Mouse (Mus musculus): ENCODE measurements around the gene Gm9918.
A peak's percentile ranks its signal among the peaks of the same experiment; 100 is the strongest.

The Gm9918 gene

DNA sequence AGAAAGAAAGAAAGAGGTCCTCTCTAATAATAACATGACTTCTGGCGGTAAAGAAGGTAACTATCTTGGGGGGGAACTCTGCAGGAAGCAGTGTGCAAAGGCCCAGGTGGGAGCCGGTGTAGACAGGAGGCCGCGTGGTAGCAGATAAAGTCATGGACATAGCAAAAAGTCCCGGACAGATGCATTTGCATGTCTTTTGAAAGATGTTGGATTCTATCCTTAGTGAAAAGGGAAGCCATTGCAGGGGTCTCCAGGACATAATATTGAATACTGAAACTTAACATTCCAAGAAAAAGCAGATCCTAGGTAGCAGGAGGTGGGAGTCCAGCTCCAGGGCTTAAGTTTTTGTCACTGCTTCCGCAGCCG is 8.3 kb downstream of the Gm9918 start:
- no peak for ATAC-seq (ENCODE audit: low TSS enrichment)

- peak; percentile 92 for ATAC-seq (ENCODE audit: low TSS enrichment)
Measured at GRCm38 (mm10) chr15:102279092-102279782, 8.9 kb downstream of the Gm9918 start, which contains the start of gene Mfsd5. Gene Mfsd5 (plus strand): TSS chr15:102279454.

- peak; percentile 66 for ATAC-seq (ENCODE audit: low TSS enrichment)
Measured at GRCm38 (mm10) chr15:102279783-102280520, 9.6 kb downstream of the Gm9918 start.

- no peak for ATAC-seq (ENCODE audit: low TSS enrichment)
Measured at GRCm38 (mm10) chr15:102280623-102281022, 10.3 kb downstream of the Gm9918 start.

- ATAC-seq (ENCODE audit: low TSS enrichment): no peak
Measured at GRCm38 (mm10) chr15:102282463-102283292, 12.3 kb downstream of the Gm9918 start.

DNA sequence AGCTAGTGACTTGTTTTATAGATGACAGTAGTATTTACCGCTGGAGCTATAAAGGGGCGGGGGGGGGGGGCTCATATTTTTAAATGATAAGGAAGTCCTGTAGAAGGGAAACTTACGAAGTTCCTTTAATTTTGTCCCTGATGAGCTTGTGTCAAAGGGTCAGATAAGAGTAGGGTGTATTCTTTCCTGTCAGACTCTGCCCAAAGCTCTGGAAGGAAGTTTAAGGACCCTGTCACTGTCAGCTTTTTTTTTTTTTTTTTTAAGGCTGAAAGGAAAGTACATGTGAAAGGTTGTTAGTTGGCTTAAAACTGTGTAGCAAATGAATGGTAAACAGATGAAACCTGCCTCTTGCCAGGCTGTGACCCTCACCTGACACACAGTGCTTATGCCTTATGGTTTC is 13.3 kb downstream of the Gm9918 start:
- ATAC-seq (ENCODE audit: low TSS enrichment): no peak

- no peak for ATAC-seq (ENCODE audit: low TSS enrichment)
Measured at GRCm38 (mm10) chr15:102287395-102287794, 17.0 kb downstream of the Gm9918 start.

GRCm38 (mm10) chr15:102295633-102296367 is 25.4 kb downstream of the Gm9918 start, which contains the start of gene Espl1:
Gene Espl1 (plus strand): TSS chr15:102296266.
- ATAC-seq (ENCODE audit: low TSS enrichment): peak; percentile 100

DNA sequence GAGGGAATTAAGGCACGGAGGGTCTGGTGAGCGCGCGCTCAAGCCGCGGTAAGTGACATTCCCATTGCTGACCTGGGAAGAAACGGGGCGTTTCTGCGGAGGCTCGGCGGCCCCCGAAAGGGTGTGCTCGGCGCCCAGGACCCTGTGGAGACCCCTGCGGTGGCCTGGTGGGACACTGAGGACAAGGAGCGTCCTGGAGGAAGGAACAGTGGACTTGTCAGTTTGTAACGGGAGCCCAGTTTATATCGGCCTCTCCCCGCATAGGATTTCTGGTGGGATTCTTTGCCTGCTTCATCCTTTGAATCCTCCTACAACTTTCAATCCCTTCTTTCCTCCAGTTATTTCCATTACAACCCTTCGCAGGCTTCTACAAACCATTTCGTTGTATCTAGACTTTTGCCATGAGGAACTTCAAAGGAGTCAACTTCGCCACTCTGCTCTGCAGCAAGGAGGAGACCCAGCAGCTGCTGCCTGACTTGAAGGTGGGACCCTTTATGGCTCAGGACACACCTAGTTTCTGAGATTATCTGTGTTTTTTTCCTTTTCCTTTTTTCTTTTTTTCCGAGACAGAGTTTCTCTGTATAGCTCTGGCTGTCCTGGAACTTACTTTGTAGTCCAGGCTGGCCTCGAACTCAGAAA is 26.1 kb downstream of the Gm9918 start:
- ATAC-seq (ENCODE audit: low TSS enrichment): no peak

DNA sequence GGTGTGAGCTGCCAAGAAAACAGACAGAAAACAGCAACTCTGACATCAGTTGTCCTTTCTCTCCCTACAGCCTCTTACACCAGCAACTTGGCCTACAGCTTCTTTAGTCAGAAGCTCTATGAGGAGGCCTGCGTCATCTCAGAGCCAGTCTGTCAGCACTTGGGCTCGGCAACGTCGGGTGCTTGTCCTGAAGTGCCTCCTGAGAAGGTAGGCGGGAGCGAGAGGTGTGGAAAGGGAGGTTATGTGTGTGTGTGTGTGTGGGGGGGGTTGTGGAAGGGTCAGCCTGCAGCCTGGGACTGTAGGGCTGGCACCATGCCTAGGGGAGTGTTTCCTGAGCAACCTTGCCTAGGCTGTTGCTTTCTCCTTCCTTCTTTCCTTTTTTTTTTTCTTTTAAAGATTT is 32.2 kb downstream of the Gm9918 start:
- no peak for ATAC-seq (ENCODE audit: low TSS enrichment)

DNA sequence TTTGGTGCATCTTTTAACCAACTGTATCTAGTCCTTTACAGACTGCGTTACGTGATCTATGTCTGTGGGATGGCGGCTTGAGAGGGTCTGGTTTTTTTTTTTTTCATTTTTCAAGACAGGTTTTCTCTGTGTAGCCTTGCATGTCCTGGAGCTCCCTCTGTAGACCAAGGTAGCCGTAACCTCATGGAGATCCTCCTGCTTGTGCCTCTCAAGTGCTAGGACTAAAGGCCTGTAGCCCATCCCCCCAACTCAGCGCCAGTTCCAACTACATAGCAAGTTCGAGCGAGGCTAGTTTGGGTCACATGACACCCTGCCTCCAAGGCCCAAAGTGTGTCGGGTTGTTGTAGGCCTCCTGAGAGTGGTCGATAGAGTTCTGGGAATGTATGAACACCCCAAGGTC is 38.4 kb downstream of the Gm9918 start:
- no peak for ATAC-seq (ENCODE audit: low TSS enrichment)

- ATAC-seq (ENCODE audit: low TSS enrichment): no peak
Measured at GRCm38 (mm10) chr15:102310074-102310845, 39.9 kb downstream of the Gm9918 start.

GRCm38 (mm10) chr15:102311489-102311888 is 41.1 kb downstream of the Gm9918 start:
- no peak for ATAC-seq (ENCODE audit: low TSS enrichment)

DNA sequence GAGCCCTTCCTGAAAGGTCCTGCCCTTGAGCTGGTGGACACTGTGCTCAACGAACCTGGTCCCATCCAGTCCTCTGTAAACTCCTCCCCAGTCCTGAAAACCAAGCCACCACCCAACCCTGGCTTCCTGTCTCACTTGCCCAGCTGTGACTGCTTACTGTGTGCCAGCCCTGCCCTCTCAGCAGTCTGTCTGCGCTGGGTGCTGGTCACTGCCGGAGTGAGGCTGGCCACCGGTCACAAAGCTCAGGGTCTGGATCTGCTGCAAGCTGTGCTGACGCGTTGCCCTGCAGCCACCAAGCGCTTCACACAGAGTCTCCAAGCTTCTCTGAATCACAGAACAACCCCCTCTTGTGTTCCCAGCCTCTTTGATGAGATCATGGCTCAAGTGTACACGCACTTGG is 44.9 kb downstream of the Gm9918 start:
- ATAC-seq (ENCODE audit: low TSS enrichment): peak; percentile 27; the same call in 1 of the 2 replicates

- ATAC-seq (ENCODE audit: low TSS enrichment): peak; percentile 64; the same call in 1 of the 2 replicates
Measured at GRCm38 (mm10) chr15:102316263-102316662, 45.9 kb downstream of the Gm9918 start.
